Mouse (Mus musculus): ENCODE data around the gene Tmem164.

The Tmem164 gene

GRCm38 (mm10) chrX:142748574-142748973 lies 67.4 kb downstream of the Tmem164 start:
- peak in 1 of 2 experiments; percentile 26 for DNase-seq (ENCODE audit: low spot score in 2 of 2)

GRCm38 (mm10) chrX:142750775-142751174 lies 69.6 kb downstream of the Tmem164 start:
- no peak for DNase-seq (ENCODE audit: low spot score in 2 of 2)

GRCm38 (mm10) chrX:142755542-142755941 lies 74.3 kb downstream of the Tmem164 start:
- no peak for DNase-seq (ENCODE audit: low spot score in 2 of 2)

- DNase-seq (ENCODE audit: low spot score in 2 of 2): no peak
Measured at GRCm38 (mm10) chrX:142760415-142760814, 79.2 kb downstream of the Tmem164 start.

GRCm38 (mm10) chrX:142763337-142763736 lies 82.1 kb downstream of the Tmem164 start:
- no peak for DNase-seq (ENCODE audit: low spot score in 2 of 2)

GRCm38 (mm10) chrX:142769698-142770097 lies 88.5 kb downstream of the Tmem164 start:
- DNase-seq (ENCODE audit: low spot score in 2 of 2): no peak

GRCm38 (mm10) chrX:142773658-142774057 lies 92.5 kb downstream of the Tmem164 start:
- no peak for DNase-seq (ENCODE audit: low spot score in 2 of 2)

GRCm38 (mm10) chrX:142776131-142776530 lies 94.9 kb downstream of the Tmem164 start:
- peak; percentile 30 to 46 for DNase-seq (ENCODE audit: low spot score in 2 of 2)

GRCm38 (mm10) chrX:142778638-142779037 lies 97.4 kb downstream of the Tmem164 start:
- DNase-seq (ENCODE audit: low spot score in 2 of 2): no peak

GRCm38 (mm10) chrX:142786160-142787052 lies 105.2 kb downstream of the Tmem164 start:
- peak; percentile 51 to 71 for DNase-seq (ENCODE audit: low spot score in 2 of 2)

- no peak for DNase-seq (ENCODE audit: low spot score in 2 of 2)
Measured at GRCm38 (mm10) chrX:142792185-142792584, 111.0 kb downstream of the Tmem164 start.

GRCm38 (mm10) chrX:142794069-142794610 lies 112.9 kb downstream of the Tmem164 start:
- DNase-seq (ENCODE audit: low spot score in 2 of 2): peak in 1 of 2 experiments; percentile 33

GRCm38 (mm10) chrX:142804596-142804995 lies 123.4 kb downstream of the Tmem164 start:
- peak; percentile 68 to 75 for DNase-seq (ENCODE audit: low spot score in 2 of 2)

GRCm38 (mm10) chrX:142806126-142806525 lies 124.9 kb downstream of the Tmem164 start:
- DNase-seq (ENCODE audit: low spot score in 2 of 2): peak in 1 of 2 experiments; percentile 38

- DNase-seq (ENCODE audit: low spot score in 2 of 2): peak in 1 of 2 experiments; percentile 40
Measured at GRCm38 (mm10) chrX:142806620-142807061, 125.4 kb downstream of the Tmem164 start.

- peak; percentile 51 to 76 for DNase-seq (ENCODE audit: low spot score in 2 of 2)
Measured at GRCm38 (mm10) chrX:142808411-142808810, 127.2 kb downstream of the Tmem164 start.

- DNase-seq (ENCODE audit: low spot score in 2 of 2): peak; percentile 39 to 56
Measured at GRCm38 (mm10) chrX:142813146-142813545, 131.9 kb downstream of the Tmem164 start.

- peak; percentile 33 to 59 for DNase-seq (ENCODE audit: low spot score in 2 of 2)
Measured at GRCm38 (mm10) chrX:142818057-142818682, 137.0 kb downstream of the Tmem164 start.

- DNase-seq (ENCODE audit: low spot score in 2 of 2): no peak
Measured at GRCm38 (mm10) chrX:142821239-142821638, 140.0 kb downstream of the Tmem164 start.

- peak in 1 of 2 experiments; percentile 29 for DNase-seq (ENCODE audit: low spot score in 2 of 2)
Measured at GRCm38 (mm10) chrX:142821846-142822245, 140.6 kb downstream of the Tmem164 start.

- no peak for DNase-seq (ENCODE audit: low spot score in 2 of 2)
Measured at GRCm38 (mm10) chrX:142825309-142825708, 144.1 kb downstream of the Tmem164 start.

GRCm38 (mm10) chrX:142827644-142828043 lies 146.4 kb downstream of the Tmem164 start:
- DNase-seq (ENCODE audit: low spot score in 2 of 2): no peak

All from right cerebral cortex, postnatal 10 days (tissue).